Mouse (Mus musculus) embryonic facial prominence, embryonic 10.5 days (tissue): ENCODE results near the gene Sema3f. TPM values are rescaled to one million over a fixed set of nuclear protein-coding genes. Genes with fewer than 3 reads are reported as not detected.
A peak's percentile ranks its signal among the peaks of the same experiment; 100 is the strongest.

Source experiments
- DNase-seq: peaks from one replicate; pipeline ENCODE4 v3.0.0-alpha.2; 2017; ENCODE audit warnings: low spot score
- H3K27ac ChIP-seq: fragments of 300-500 bp; sonication (generic); replicated peaks from 2 replicates; pipeline ENCODE4 v1.5.1; 2016; ENCODE audit warnings: mild to moderate bottlenecking
- H3K27me3 ChIP-seq: fragments of 300-500 bp; sonication (generic); replicated peaks from 2 replicates; pipeline ENCODE4 v1.6.1; 2016; ENCODE audit warnings: low read depth, mild to moderate bottlenecking; ENCODE audit not compliant: poor library complexity, severe bottlenecking
- H3K36me3 ChIP-seq: fragments of 300-500 bp; sonication (generic); replicated peaks from 2 replicates; pipeline ENCODE4 v1.6.1; 2016; ENCODE audit warnings: mild to moderate bottlenecking, moderate library complexity
- H3K4me1 ChIP-seq: fragments of 300-500 bp; sonication (generic); 2 replicates; pipeline ENCODE4 v1.6.1; 2016
- H3K4me3 ChIP-seq: fragments of 300-500 bp; sonication (generic); 2 replicates; pipeline ENCODE4 v1.5.1; 2016; ENCODE audit warnings: mild to moderate bottlenecking, moderate library complexity
- H3K9me3 ChIP-seq: fragments of 300-500 bp; sonication (generic); 2 replicates; pipeline ENCODE4 v1.6.1; 2016; ENCODE audit warnings: mild to moderate bottlenecking
- WGBS: fragments of 180-500 bp; shearing (Covaris S2); methylation state at CpG from one replicate; pipeline ENCODE4 v1.1.7; 2016; 5-methylcytosine and 5-hydroxymethylcytosine counted together
- polyA plus RNA-seq: library from polyadenylated mRNA; unstranded; fragments of >200 nt; fragmentation: Nextera tagmentation; extraction: Ambion mirVana; gene quantifications from 2 replicates; pipeline ENCODE4 v1.2.1, GENCODE M21; 2016

Gene Sema3f
- polyA plus RNA-seq, 1 experiment from 2014 or later = 21.4 TPM

DNA sequence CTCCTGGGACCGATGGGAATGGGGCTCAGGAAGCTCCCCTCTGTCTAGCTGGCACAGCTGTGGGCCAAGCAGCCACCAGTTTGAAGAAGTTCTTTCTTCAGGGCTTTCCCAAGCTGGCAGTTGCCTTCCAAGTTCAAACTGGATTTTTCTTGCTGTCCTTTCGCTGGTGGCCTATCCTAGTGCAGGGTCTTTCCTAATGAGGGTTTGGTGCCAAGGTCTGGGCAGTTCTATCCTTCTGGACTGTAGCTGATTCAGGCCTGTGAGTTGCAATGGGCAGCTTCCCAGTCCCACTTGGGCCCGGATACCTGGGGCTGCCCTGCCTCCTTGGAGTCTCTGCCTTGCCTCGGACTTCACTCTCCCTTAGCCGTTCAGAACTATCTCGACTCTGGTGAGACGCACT is 60.0 kb downstream of the Sema3f start:
- H3K36me3 ChIP-seq = no peaks in the 10 kb centered on the region
- DNase-seq = no peak
- H3K9me3 ChIP-seq = no peaks in the 10 kb centered on the region
- WGBS = 78% methylated on average over 7 of the region's 7 CpGs
- H3K4me1 ChIP-seq = peaks cover 15% of the 10 kb centered on the region
- peak overlapping the region; percentile 12; the same call in 1 of the 2 replicates for H3K27ac ChIP-seq
- H3K27me3 ChIP-seq = 0 out of 2 replicates have a peak, but pooled peaks cover 3% of the 10 kb centered on the region
- no peak overlapping the region for H3K4me3 ChIP-seq

DNA sequence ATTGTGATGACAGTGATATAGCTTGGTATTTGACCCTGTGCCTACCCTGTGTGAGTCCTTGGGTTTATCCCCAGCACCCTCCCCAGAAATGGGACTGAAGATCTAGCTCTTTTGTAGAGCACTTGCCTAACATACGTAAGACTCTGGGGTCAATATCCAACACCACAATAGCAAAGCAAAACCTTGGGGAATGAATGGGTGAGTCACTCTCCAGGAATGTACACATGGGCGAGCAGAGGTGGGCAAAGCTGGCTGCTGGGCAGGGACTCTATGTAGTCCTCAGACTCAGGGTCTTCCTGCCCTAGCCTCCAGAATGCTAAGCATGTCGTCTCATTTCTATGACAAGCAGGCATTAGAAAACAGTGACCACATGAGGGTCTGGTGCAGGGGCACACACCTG is 61.5 kb downstream of the Sema3f start:
- Histone ChIP-seq H3K4me3 (no peak overlapping the region), H3K27ac (no peak overlapping the region), H3K9me3 (no peaks in the 10 kb centered on the region), H3K36me3 (no peaks in the 10 kb centered on the region), H3K27me3 (0 out of 2 replicates have a peak, but pooled peaks cover 7% of the 10 kb centered on the region), H3K4me1 (peaks cover 29% of the 10 kb centered on the region)
- no peak for DNase-seq
- 79% methylated on average over 3 of the region's 3 CpGs for WGBS

DNA sequence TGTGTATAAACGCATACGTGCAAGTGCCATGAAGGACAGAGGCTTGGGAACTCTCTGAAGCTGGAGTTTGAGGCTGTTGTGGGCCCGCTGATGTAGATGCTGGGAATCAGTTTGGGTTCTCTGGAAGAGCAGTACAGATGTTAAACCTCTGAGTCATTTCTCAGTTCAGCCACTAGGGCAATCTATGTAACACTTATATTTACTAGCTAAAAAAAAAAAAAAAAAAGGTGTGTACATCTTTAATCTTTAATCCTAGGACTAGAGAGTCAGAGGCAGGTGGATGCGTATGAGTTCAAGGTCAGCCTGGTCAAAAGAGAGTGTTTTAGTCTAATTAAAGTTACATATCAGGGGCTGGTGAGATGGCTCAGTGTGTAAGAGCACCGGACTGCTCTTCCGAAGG is 63.3 kb downstream of the Sema3f start:
- no peaks in the 10 kb centered on the region for H3K36me3 ChIP-seq
- H3K4me1 ChIP-seq = peaks cover 30% of the 10 kb centered on the region
- 79% methylated on average over 6 of the region's 6 CpGs for WGBS
- no peak overlapping the region for H3K4me3 ChIP-seq
- H3K27ac ChIP-seq = no peak overlapping the region
- H3K27me3 ChIP-seq = 0 out of 2 replicates have a peak, but pooled peaks cover 7% of the 10 kb centered on the region
- DNase-seq = no peak
- H3K9me3 ChIP-seq = no peaks in the 10 kb centered on the region

DNA sequence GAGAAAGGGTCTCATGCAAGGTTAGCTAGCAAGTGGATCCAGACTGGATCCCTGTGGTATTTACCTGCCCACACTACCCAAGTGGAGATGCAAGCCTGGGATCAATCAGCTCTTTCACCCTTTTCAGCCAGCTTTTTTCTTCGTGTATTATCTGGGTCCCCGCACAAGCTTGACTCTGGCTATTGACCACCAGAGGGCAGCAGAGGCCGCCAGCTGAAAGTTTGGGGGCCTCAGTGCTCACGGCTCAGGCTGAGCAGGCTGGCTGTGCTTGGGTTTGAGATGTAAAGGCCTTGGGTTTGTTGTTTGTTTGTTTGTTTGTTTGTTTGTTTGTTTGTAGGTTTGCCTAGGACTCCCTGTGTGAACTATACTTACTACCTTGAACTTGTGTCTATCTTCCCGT is 64.7 kb downstream of the Sema3f start:
- 10% methylated on average over 5 of the region's 5 CpGs for WGBS
- no peak overlapping the region for H3K4me3 ChIP-seq
- H3K4me1 ChIP-seq = peaks cover 36% of the 10 kb centered on the region
- H3K27me3 ChIP-seq = 0 out of 2 replicates have a peak, but pooled peaks cover 4% of the 10 kb centered on the region
- DNase-seq = peak; percentile 88
- no peaks in the 10 kb centered on the region for H3K9me3 ChIP-seq
- no peak overlapping the region for H3K27ac ChIP-seq
- no peaks in the 10 kb centered on the region for H3K36me3 ChIP-seq

DNA sequence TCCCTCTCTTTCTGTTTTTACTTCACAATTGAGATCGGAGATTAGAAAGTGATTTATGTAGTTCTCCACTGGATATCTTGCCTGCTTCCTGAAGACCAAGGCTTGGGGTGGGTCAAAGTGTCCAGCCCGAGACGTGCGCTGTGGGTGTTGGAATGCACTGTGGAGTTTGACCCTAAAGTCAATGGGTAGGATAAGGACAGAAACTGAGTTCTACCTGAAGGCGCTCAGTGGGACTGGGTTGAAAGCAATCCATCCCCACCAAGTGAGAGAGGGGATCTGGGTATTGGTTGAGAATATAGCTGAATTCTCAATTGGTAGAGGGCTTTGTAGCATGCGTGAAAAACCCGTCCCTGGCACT is 65.1 kb downstream of the Sema3f start:
- H3K9me3 ChIP-seq = no peaks in the 10 kb centered on the region
- peaks cover 38% of the 10 kb centered on the region for H3K4me1 ChIP-seq
- 55% methylated on average over 7 of the region's 7 CpGs for WGBS
- H3K36me3 ChIP-seq = no peaks in the 10 kb centered on the region
- peak overlapping the region; percentile 83 for H3K27ac ChIP-seq
- H3K4me3 ChIP-seq = peak overlapping the region; percentile 53
- no peak for DNase-seq
- 0 out of 2 replicates have a peak, but pooled peaks cover 4% of the 10 kb centered on the region for H3K27me3 ChIP-seq

DNA sequence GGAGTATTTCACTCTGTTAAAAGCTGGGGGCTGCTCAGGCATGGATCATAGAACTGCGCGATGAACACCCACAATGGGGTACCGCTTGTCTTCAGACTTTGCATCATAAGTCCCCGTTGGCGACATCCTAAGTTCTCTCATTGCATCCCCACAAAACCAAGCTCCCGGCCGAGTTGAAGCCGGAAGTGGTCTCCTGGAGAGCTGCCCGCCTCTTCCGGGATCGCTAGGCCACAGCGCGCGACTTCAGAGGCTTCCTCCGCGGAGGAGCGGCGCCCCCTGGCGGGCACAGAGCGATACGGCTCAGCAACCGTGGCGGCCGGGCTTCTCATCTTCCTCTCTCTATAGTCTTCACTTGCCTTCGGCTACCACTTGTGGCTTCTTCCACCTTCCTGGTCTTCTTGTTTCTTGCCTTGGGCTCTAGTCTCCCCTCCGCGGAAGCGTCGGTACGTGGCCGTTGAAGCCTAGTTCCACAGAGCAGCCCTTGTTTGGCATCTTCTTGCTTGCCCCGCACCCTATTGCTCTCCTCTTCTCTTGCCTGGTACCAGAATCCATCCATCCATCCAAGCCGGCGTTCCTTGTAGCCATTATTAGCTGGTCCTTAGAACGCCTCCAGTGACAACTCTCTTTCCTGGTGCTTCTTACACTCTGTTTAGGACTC is 65.7 kb downstream of the Sema3f start:
- peaks cover 44% of the 10 kb centered on the region for H3K4me1 ChIP-seq
- H3K4me3 ChIP-seq = peak overlapping the region; percentile 53
- 0 out of 2 replicates have a peak, but pooled peaks cover 4% of the 10 kb centered on the region for H3K27me3 ChIP-seq
- WGBS = 6% methylated on average over 35 of the region's 35 CpGs
- peak; percentile 95 for DNase-seq
- peak overlapping the region; percentile 83 for H3K27ac ChIP-seq
- H3K9me3 ChIP-seq = no peaks in the 10 kb centered on the region
- no peaks in the 10 kb centered on the region for H3K36me3 ChIP-seq

DNA sequence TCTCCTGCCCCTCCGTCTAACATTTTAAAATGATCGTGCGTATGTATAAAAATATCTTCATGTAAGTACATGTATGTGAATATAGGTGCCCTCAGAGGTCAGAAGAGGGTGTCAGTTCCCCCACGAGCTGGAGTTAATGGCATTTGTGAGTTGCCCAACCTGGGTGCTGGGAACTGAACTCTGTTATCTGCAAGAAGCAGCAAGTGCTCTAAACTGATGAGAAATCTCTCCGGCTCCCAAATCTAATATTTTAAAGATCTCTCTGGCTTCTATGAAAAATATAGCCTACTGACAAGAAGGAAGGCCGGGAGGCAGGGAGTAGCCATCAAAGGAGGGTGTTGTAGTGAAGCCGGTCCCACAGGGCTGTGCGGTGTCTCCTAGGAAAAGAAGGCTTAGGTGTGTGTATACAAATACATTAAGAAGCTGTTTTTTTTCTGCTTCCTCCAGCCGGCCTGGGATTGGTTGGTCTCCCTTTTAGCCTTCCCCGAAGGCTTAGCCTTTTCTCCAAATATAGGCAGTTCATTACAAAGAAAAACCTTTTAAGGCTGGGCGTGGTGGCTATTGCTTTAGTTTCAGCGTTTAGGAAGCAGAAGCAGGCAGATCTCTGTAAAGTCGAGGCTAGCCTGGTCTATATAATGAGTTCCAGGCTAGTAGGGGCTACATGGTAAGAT is 66.6 kb downstream of the Sema3f start:
- Histone ChIP-seq H3K4me3 (peak overlapping the region; percentile 53), H3K27ac (peak overlapping the region; percentile 83), H3K9me3 (no peaks in the 10 kb centered on the region), H3K27me3 (0 out of 2 replicates have a peak, but pooled peaks cover 4% of the 10 kb centered on the region), H3K36me3 (no peaks in the 10 kb centered on the region), H3K4me1 (peaks cover 46% of the 10 kb centered on the region)
- no peak for DNase-seq
- 92% methylated on average over 13 of the region's 13 CpGs for WGBS

DNA sequence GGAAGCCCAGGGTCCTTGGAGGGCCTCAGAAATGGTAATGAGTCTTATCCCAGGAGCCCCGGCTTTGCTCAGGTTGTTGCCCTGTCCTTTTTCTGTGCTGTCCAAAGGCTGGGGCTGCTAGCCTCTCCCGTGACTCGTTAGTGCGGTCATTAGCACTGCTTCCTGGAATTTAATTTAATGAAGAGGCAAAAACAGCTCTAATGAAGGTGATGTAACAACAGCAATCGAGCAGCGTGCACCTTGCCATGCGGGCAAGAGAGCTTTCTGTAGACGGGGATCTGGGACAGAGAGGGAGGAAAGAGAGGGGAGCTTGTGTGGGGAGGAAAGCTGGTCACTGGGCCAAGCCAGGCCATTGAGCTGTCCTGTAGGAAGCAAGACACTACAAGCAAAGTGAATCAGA is 68.6 kb downstream of the Sema3f start:
- WGBS = 44% methylated on average over 8 of the region's 8 CpGs
- H3K27ac ChIP-seq = peak overlapping the region; percentile 31
- H3K9me3 ChIP-seq = no peaks in the 10 kb centered on the region
- peaks cover 59% of the 10 kb centered on the region for H3K4me1 ChIP-seq
- no peak for DNase-seq
- 0 out of 2 replicates have a peak, but pooled peaks cover 4% of the 10 kb centered on the region for H3K27me3 ChIP-seq
- H3K36me3 ChIP-seq = no peaks in the 10 kb centered on the region
- no peak overlapping the region for H3K4me3 ChIP-seq

DNA sequence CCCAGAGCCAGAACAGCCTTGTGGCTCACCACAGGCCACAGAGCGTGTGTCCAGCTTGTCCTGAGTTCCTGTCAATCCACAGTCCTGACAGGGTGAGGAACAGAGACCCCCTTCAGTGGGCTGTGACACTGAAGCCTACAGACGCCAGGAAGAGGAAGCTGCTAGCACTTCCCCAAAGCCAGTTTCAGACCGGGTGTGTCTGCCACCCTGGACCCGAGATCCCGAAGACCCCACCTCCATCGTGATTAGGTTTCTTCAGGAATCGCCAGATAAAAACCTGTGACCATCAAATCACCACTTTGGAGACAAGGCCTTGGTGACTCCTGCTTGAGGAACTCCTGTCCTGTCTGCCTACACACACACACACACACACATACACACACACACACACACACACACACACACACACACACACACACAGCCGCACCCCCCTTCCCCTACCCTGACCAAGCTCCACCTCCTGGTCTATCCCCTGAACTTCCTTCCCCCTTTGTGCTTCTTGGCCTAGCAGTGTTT is 70.0 kb downstream of the Sema3f start:
- DNase-seq = no peak
- Histone ChIP-seq H3K4me1 (peaks cover 66% of the 10 kb centered on the region), H3K27me3 (0 out of 2 replicates have a peak, but pooled peaks cover 4% of the 10 kb centered on the region), H3K27ac (peak overlapping the region; percentile 40), H3K9me3 (no peaks in the 10 kb centered on the region), H3K4me3 (no peak overlapping the region), H3K36me3 (no peaks in the 10 kb centered on the region)
- 30% methylated on average over 8 of the region's 8 CpGs for WGBS

DNA sequence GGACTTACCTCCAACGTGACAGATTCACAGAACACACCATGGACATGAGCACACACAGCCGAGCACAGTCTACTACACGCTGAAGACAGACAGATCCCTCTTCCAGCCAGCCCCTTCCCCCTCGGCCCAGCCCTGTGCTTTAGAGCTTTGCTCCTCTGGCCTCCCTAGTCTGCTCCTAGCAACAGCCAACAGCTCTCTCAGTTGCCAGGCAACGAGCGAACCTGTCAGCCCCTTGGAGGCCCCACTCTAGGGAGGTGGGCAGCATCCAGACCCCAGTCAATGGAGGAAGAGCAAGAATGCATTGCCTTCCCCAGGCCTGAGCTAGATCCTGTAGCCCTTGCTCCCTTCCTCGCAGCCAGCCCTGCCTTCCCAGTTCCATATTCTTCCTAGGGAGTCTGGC is 73.2 kb downstream of the Sema3f start:
- peak; percentile 68 for DNase-seq
- no peaks in the 10 kb centered on the region for H3K27me3 ChIP-seq
- H3K27ac ChIP-seq = peak overlapping the region; percentile 79
- no peaks in the 10 kb centered on the region for H3K9me3 ChIP-seq
- peak overlapping the region; percentile 31 for H3K4me3 ChIP-seq
- peaks cover 11% of the 10 kb centered on the region for H3K36me3 ChIP-seq
- H3K4me1 ChIP-seq = peaks cover 82% of the 10 kb centered on the region
- 44% methylated on average over 7 of the region's 7 CpGs for WGBS

DNA sequence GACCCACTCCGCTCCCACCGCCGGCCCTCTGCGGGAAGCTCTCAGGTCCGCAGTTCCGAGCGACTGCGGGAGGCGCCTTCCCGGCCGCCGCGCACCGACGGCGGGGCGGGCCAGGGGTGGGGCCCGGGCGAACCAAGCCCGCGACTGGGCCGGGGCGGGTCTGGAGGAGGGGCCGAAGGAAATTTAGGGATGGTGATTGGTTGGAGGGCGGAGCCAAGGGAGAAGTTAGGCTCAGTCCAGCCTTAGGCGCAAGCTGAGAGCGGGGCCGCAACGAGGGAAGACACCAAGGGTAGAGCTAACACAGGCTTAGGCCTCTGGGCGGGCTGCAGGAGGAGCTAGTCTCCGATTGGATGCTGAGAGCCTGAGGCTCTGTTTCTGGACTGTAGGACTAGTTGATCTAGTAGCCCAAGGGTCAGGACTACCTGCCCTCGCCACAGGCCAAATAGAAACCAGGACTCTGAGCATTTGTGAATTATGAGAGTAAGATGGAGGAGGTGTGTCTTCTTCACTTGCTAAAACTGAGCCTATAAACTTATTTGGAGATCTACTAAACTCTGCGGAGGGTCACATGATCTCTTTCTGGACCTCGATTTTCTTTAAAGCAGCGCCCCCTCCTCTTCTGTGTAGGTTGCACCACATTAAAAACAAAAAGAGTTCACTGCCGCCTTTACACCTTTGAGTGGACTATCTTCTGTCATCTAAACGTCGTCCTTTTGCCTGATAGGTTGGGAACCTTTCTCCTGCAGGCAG is 74.8 kb downstream of the Sema3f start, which contains the start of gene Gnai2:
Gnai2 (minus strand) TSS at position 89 of the 750 bp plus-strand sequence.
- Histone ChIP-seq H3K4me3 (peak within 1 kb of the TSS; percentile 95), H3K27ac (peak within 1 kb of the TSS; percentile 96), H3K4me1 (peaks cover 82% of the 10 kb centered on the region), H3K27me3 (no peaks in the 10 kb centered on the region), H3K9me3 (no peaks in the 10 kb centered on the region), H3K36me3 (peaks cover 17% of the 10 kb centered on the region)
- peak; percentile 97 for DNase-seq
- WGBS = 3% methylated on average over 38 of the region's 38 CpGs
